Mouse (Mus musculus) large intestine, adult 2 months (tissue): Measurements from ENCODE around the gene Ncapd3. TPM values are rescaled to one million over a fixed set of nuclear protein-coding genes. Genes with fewer than 3 reads are reported as not detected.

Source experiments
- DNase-seq: peaks from one replicate; pipeline ENCODE4 v3.0.0-alpha.2; 2012; ENCODE audit warnings: low read depth, low spot score
- WGBS: fragments of 180-500 bp; shearing (Covaris S2); methylation state at CpG from one replicate; pipeline ENCODE4 v1.1.7; 2018; 5-methylcytosine and 5-hydroxymethylcytosine counted together
- polyA plus RNA-seq: library from polyadenylated mRNA; depleted of rRNA; stranded (reverse); fragments of >200 nt; gene quantifications from 2 replicates; pipeline ENCODE4 v1.2.3, GENCODE M21; 2012; rRNA removed

Ncapd3 gene
- polyA plus RNA-seq, 1 experiment: 9.5 TPM

DNA sequence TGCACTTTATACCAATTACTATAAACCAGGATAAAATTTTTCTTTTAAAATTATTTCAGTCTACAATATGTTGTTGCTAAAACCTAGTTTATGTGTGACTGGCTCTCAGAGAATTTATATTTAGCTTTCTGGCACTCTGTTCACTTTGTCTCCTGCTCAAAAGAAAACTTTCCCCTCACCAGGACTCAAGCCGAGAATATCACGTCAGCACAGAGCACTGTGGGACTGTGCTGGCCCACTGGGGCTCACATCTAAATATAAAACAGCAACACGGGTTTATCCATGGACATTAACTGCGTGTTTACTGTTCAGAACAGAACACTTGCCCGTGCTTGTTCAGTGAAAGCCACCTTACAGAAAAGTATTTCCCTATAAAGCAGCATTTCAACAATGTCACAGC, 80.7 kb downstream of the Ncapd3 start:
- no peak for DNase-seq
- WGBS: 48% methylated on average over 5 of the region's 5 CpGs

DNA sequence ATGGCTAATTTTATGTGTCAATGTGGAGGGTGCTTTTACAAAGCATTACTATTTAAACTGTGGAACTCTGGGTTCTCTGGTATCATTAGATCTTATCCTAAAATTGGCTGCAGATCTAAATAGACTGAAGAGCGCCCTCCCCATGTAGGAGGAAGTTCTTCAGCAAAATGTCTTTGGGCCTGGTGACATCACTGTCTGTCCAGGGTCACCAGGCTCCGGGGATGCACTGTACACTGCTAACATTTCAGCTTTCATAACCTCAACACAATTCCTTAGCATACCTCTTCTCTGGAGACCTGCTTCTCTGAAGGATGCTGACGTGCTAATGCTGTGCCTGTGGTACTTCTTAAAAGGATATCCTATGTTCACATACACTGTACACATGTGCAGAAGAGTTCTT, 81.8 kb downstream of the Ncapd3 start:
- 78% methylated on average over 3 of the region's 3 CpGs for WGBS
- no peak for DNase-seq

DNA sequence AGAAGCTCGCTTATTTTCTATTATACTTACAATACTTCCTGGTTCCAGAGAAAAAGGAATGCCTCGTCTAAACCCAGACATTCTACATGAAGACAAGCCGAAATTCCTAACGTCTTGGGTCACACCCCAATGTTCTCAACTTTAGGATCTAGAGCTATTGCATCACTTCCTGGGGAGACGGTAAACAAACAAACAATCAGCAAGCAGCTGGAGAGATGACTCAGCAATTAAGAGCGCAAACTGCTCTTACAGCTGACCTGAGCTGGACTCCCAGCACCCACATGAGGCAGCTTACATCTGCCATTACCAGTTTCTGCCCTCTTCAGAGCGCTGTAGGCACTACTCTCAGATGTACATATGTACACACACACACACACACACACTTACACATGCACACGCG, 91.3 kb downstream of the Ncapd3 start:
- 77% methylated on average over 9 of the region's 9 CpGs for WGBS
- no peak for DNase-seq

DNA sequence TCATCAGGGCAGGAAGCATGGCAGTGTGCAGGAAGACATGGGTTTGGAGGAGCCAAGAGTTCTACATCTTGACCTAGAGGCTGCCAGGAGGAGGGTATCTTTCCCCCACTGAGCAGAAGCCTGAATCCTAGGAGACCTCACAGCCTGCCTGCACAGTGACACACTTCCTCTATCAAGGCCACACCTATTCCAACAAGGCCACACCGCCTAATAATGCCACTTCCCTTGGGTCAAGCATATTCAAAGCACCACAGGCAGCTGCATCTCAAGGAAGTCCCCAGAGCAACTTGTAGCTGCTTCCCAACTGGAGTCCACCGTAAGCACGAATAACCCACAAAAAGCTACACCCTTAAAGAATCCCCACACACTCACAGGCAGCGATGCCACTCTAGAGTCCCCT, 92.1 kb downstream of the Ncapd3 start:
- DNase-seq: no peak
- 92% methylated on average over 4 of the region's 4 CpGs for WGBS

DNA sequence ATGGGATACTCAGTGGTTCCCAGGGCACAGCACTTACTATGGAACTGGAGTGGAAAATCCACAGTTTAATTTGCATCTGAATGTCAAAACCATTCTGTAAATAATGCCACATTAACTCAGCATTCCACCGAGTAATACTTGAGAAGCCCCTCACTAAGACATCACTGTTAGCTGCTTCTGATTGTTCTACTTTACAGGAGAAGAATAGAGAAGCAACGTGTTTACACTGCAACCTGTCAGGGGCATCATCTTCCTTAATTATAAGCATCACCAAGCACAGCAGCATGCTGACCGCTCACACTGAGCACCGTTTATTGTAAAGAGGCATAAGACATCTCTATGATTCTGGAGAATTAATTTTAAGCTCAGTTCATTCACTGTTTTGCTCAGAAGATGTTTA, 93.0 kb downstream of the Ncapd3 start:
- 85% methylated on average over 4 of the region's 4 CpGs for WGBS

DNA sequence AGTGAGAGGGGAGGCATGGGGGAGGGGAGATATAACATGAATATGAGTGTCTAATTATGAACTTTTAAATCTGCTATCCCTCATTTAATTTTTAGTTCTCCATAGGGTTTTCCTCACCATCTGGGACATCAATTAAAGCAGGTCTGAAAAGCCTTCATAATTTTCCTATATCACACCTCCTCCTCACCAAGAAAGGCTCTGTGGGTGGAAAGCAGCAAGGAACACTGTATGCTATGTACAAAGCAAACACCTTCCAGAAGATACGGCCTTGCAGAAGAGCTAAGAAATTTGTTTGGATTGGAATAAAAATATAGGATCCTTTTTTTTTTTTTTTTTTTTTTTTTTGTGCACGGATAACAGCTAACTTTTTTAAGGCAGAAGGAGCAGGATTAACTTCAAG, 94.0 kb downstream of the Ncapd3 start:
- WGBS: 57% methylated on average over 2 of the region's 2 CpGs
- no peak for DNase-seq

More for the DNA sequence above, 93.0 kb downstream of the Ncapd3 start:
- no peak for DNase-seq

DNA sequence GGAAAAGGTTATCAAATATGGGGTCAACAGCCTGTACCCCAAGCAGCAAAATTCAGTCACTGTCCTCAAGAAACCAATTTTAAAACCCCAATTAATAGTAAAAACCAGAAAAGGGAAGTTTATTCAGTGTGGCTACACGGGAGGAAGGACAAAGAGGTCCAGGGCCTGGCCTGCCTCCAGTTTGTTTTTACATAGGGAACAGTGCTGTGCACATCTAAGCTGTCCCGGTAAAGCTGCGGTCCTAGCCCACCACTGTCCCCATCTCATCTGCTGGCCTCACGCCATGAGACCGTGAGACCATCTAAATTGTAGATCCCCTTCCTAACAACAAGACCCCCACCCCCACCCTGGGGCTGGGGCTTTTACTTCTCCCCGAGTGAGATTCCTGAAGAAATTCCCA, 95.5 kb downstream of the Ncapd3 start:
- DNase-seq: no peak
- 61% methylated on average over 6 of the region's 6 CpGs for WGBS

DNA sequence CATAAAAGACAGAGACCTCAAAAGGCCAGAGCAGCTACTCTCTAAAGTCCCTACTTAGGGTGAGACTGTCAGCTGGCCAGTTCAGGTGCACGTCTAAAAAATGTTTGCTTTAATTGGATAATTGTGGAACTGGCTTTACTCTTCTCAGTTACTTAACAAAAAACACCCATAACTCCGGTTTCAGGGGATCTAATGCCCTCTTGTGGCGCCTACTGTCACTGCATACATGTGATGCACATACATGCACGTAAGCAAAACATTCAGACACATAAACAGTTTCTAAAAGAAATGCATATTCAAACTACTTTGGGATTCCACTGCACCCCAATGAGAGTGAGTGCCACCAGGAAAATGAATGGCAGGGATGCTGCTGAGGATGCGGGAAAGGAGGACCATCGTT, 96.6 kb downstream of the Ncapd3 start:
- 83% methylated on average over 6 of the region's 6 CpGs for WGBS
- no peak for DNase-seq

DNA sequence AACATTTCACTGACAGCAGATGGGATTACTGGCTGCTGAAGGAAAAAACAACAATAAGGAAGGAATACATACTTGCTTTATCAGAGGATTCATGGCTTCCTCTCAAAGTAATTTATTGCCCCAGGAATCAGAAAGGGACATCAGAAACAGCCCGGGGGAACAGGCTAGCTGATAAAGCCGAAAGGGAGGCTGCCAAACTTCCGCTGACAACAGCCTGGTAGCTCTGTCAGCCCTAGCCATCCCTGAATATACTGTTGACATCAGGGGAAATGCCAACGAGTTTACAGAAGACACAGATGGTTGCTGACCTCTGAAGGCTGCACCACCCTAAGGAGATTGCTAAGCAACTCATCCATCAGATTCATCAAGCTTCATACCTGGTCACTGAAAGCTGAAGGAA, 98.7 kb downstream of the Ncapd3 start:
- 50% methylated on average over 4 of the region's 4 CpGs for WGBS
- DNase-seq: no peak

DNA sequence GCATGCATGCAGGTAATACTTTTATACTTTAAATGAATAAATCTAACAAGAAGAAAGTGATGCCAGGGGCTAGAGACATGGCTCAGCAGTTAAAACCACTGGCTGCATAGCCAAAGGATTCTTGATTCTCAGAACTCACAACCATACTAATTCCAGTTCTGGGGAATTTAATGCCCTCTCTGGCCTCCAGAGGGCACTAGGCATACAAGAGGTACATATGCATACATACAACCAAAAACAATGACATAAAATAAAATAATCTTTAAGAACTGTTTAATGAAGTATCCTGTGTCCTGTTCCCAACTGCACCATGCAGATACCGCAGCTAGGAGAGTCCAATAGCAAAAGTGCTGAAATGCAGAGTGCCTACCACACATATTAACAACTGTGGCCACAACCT, 104.4 kb downstream of the Ncapd3 start:
- no peak for DNase-seq
- WGBS: 63% methylated on average over 1 of the region's 1 CpGs

DNA sequence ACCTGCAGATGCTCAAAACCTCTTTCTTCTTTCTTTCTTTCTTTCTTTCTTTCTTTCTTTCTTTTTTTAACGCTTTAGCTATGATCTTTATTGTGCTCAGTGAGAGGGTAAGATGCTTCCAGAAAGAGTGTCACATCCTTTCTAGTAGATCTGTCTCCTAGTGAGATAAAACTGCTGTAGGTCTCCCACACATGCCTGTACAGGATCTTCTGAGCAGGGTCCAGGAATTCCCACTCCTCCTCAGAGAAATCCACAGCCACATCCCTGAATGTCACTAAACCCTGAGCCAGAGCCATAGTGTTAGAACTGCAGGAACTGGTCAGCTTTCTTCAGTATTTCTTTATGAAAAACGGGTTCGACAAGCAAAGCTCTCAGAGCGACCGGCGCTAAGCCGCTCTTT, 105.4 kb downstream of the Ncapd3 start:
- 90% methylated on average over 7 of the region's 7 CpGs for WGBS
- DNase-seq: no peak

DNA sequence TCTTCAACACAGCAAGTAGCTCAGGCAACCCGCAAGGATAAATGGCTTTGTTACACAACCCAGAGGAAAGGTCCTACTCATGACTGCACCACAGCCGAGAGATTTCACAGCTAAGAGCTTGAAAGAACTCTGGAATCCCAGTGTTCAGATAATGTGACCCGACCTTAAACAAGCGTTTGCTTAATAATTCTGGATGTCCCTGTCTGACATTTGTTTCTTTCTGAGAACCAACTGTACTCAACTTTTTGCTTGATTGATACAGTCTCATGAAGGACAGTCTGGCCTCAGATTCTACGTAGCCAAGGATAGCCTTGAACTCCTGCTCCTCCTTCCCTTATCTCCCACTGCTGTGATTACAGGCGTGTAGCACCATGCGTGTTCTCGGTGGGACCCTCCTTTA, 106.7 kb downstream of the Ncapd3 start:
- no peak for DNase-seq
- WGBS: 62% methylated on average over 8 of the region's 8 CpGs

DNA sequence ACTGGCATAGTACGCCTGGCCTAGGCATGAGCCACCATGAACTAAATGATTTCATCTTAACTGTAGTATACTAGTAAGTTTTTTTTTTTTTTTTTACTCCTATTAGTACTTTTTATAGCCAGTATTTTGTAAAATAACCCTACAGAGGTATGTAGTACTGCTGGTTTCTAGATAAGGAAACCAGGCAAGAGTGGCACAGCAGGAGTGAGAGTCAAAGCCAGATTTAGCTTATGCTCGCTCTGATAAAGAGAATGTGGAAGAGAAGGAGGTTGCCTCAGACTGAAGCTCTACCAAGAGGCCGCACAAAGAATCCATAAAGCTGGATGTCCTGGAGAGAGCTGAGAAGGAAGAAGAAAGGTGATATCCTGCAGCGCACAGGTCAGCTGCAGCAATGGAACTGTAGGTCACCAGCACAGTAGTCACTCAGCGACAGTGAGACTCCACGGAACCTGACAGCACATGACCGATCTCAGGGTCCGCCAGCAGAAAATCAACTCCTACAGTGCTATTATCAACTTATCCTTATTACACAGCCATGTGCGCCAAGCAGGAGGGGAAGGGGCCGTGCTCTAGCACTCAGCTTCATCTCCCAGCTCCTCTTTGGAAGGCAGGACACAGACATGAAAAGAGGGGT, 110.6 kb downstream of the Ncapd3 start:
- DNase-seq: no peak
- 95% methylated on average over 10 of the region's 10 CpGs for WGBS

DNA sequence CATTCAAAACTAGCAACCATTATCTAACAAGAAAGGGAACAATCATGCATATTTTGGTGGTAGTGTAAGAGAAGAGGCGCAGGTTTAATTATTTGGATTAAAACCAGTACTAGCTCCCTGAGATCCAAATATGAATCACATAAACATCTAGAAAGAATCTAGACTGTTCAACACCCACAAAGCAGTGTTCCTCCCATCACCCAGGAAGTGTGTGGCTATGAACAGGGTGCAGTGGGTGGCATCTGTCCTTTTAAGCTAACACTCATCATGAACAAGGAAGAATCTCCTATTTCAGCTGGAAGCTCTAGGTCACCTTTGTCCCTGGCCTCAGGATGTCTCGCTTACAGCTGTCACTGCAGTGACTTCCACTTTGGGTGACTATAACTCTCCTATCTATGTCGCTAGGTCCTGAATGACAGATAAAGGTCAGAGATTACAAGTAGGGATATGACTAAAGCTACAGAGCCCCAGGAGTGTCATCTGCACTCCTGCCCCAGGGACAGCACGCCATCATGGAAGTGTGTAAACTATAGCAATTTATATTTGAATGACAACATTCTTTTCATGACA, 114.4 kb downstream of the Ncapd3 start:
- DNase-seq: no peak

More for the DNA sequence above, 114.4 kb downstream of the Ncapd3 start:
- 66% methylated on average over 4 of the region's 4 CpGs for WGBS

Other genes starting within 250 kb of the Ncapd3 start
- 1.9 and 2.0 TPM in 2 replicates for gene Glb1l2, start 223.7 kb upstream of the Ncapd3 start, polyA plus RNA-seq
- gene Glb1l3, start 169.3 kb upstream of the Ncapd3 start, polyA plus RNA-seq: 0.08 TPM in 1 of 2 replicates, not detected in the other
- gene Gm1110, start 107.1 kb upstream of the Ncapd3 start, polyA plus RNA-seq: 0.05 and 0.07 TPM in 2 replicates
- 15.7 and 22.2 TPM in 2 replicates for gene Acad8, start 30.6 kb upstream of the Ncapd3 start, polyA plus RNA-seq
- gene Thyn1, start 30.5 kb upstream of the Ncapd3 start, polyA plus RNA-seq: 13.5 and 14.6 TPM in 2 replicates
- 15.1 and 24.5 TPM in 2 replicates for gene Vps26b, start 110 bp upstream of the Ncapd3 start, polyA plus RNA-seq
- gene Jam3, start 125.2 kb downstream of the Ncapd3 start, polyA plus RNA-seq: 7.8 and 8.5 TPM in 2 replicates